Mouse (Mus musculus) intestine, embryonic 15.5 days (tissue): Measurements from ENCODE around the gene Actl10. TPM values are rescaled to one million over a fixed set of nuclear protein-coding genes. Genes with fewer than 3 reads are reported as not detected.

ENCODE experiments used
- ATAC-seq: fragments of 200-750 bp; cut with Nextera tagmentation; 2 replicates; pipeline ENCODE4 v1.8.0; 2017; ENCODE audit warnings: moderate TSS enrichment, moderate library complexity
- H3K27ac ChIP-seq: fragments of 300-500 bp; sonication (generic); 2 replicates; pipeline ENCODE4 v1.5.1; 2015; ENCODE audit warnings: mild to moderate bottlenecking, inconsistent platforms
- H3K27me3 ChIP-seq: fragments of 300-500 bp; sonication (generic); replicated peaks from 2 replicates; pipeline ENCODE4 v1.6.1; 2015; ENCODE audit warnings: inconsistent platforms
- H3K36me3 ChIP-seq: fragments of 300-500 bp; sonication (generic); 2 replicates; pipeline ENCODE4 v1.6.1; 2015; ENCODE audit warnings: inconsistent platforms
- H3K4me1 ChIP-seq: fragments of 300-500 bp; sonication (generic); replicated peaks from 2 replicates; pipeline ENCODE4 v1.6.1; 2015; ENCODE audit warnings: inconsistent platforms
- H3K4me2 ChIP-seq: fragments of 300-500 bp; sonication (generic); replicated peaks from 2 replicates; pipeline ENCODE4 v1.6.1; 2015; ENCODE audit warnings: mild to moderate bottlenecking, inconsistent platforms
- H3K4me3 ChIP-seq: fragments of 300-500 bp; sonication (generic); replicated peaks from 2 replicates; pipeline ENCODE4 v1.5.1; 2015; ENCODE audit warnings: inconsistent platforms
- H3K9ac ChIP-seq: fragments of 300-500 bp; sonication (generic); 2 replicates; pipeline ENCODE4 v1.6.1; 2015; ENCODE audit warnings: inconsistent platforms
- H3K9me3 ChIP-seq: fragments of 300-500 bp; sonication (generic); 2 replicates; pipeline ENCODE4 v1.6.1; 2016; ENCODE audit warnings: inconsistent platforms
- WGBS: fragments of 180-500 bp; shearing (Covaris S2); methylation state at CpG from one replicate; pipeline ENCODE4 v1.1.7; 2015; 5-methylcytosine and 5-hydroxymethylcytosine counted together
- polyA plus RNA-seq: library from polyadenylated mRNA; unstranded; fragments of >200 nt; fragmentation: Nextera tagmentation; extraction: Ambion mirVana; gene quantifications from 2 replicates; pipeline ENCODE4 v1.2.1, GENCODE M21; 2015

The Actl10 gene
- polyA plus RNA-seq, 1 experiment from 2014 or later, result 0.15 TPM

DNA sequence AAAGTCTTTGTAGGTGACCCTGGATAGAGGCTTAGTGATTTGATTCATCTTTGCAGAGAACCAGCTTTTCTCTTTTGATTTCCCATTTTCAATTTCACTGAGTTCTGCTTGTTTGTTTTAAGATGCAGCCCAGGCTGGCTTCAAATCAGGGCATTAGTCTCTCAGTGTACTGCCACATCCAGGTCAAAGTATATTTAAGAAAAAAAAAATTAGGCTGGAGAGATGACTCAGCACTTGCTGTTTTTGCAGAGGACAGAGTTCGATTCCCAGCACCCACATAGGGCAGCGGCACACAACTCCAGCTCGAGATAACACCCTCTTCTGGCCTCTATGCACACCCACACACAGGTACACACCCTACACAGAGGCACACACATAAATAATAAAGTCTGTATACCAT, 39.7 kb downstream of the Actl10 start:
- ATAC-seq, result no peak
- H3K27me3 ChIP-seq, result no peaks in the 10 kb centered on the region
- H3K4me1 ChIP-seq, result no peaks in the 10 kb centered on the region
- no peak overlapping the region for H3K4me2 ChIP-seq
- peaks cover 7% of the 10 kb centered on the region for H3K36me3 ChIP-seq
- 80% methylated on average over 3 of the region's 3 CpGs for WGBS
- no peaks in the 10 kb centered on the region for H3K9me3 ChIP-seq
- no peak overlapping the region for H3K27ac ChIP-seq
- no peak overlapping the region for H3K9ac ChIP-seq
- no peak overlapping the region for H3K4me3 ChIP-seq

DNA sequence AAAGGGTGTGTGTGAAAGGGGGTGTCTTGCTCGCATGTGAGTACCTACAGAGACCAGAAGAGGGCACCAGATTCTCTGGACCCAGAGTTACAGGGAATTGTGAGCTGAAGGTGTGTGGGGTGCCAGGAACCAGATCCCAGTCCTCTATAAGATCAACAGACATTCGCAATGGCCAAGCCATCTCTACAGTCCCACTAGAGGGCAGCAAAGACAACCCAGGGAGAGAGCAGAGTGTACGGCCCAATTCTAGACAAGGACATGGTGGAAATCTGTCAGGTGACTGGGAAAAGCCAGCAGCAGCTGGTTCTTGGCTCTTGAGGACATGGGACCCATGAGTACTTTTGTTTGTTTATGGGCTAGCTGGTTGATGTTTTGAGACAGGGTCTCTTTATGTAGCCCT, 41.4 kb downstream of the Actl10 start:
- Histone ChIP-seq H3K4me3 (no peak overlapping the region), H3K4me2 (no peak overlapping the region), H3K9ac (no peak overlapping the region), H3K27me3 (no peaks in the 10 kb centered on the region), H3K27ac (no peak overlapping the region), H3K36me3 (no peaks in the 10 kb centered on the region), H3K9me3 (no peaks in the 10 kb centered on the region), H3K4me1 (no peaks in the 10 kb centered on the region)
- ATAC-seq, result no peak
- WGBS, result 80% methylated on average over 3 of the region's 3 CpGs

DNA sequence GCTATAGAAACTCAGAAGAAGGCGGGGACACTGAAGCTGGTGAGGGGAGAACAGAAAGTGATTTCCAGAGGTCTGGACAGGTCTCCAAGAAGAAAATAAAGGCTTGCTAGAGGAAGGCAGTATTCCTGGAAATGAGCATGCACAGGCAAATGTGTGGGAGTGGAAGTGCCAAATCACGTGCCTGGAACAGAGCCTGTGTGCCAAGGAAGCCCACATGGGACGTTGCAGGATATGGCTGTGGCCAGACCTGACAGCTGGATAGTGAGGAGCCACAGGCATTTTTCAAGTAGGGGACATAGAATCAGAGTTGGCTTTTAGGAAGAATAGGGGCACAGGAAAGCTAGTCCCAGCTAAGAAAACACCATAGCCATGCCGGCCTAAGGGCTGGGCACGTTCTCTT, 44.2 kb downstream of the Actl10 start:
- H3K27ac ChIP-seq, result no peak overlapping the region
- no peak overlapping the region for H3K4me2 ChIP-seq
- no peak overlapping the region for H3K9ac ChIP-seq
- no peaks in the 10 kb centered on the region for H3K27me3 ChIP-seq
- H3K4me1 ChIP-seq, result no peaks in the 10 kb centered on the region
- no peaks in the 10 kb centered on the region for H3K9me3 ChIP-seq
- H3K36me3 ChIP-seq, result no peaks in the 10 kb centered on the region
- H3K4me3 ChIP-seq, result no peak overlapping the region
- ATAC-seq, result no peak
- 81% methylated on average over 5 of the region's 5 CpGs for WGBS

DNA sequence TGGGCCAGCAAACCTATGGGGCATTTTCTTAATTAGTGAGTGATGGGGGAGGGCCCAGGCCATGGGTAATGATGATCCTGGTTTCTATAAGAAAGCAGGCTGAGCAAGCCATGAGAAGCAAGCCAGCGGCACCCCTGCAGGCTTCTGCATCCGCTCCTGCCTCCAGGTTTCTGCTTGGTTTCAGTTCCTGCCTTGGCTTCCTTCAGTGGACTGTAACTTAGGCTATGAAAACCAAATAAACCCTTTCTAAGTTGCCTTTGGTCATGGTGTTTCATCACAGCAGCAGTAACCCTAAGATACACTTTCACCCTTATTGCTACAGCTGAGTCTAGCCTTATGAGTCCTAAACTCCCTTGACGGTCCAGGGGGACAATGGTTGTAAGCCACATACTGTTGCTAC, 45.8 kb downstream of the Actl10 start:
- H3K27me3 ChIP-seq, result no peaks in the 10 kb centered on the region
- no peak overlapping the region for H3K4me2 ChIP-seq
- no peak overlapping the region for H3K27ac ChIP-seq
- H3K9ac ChIP-seq, result no peak overlapping the region
- no peak for ATAC-seq
- no peaks in the 10 kb centered on the region for H3K36me3 ChIP-seq
- no peaks in the 10 kb centered on the region for H3K4me1 ChIP-seq
- WGBS, result 88% methylated on average over 3 of the region's 3 CpGs
- no peak overlapping the region for H3K4me3 ChIP-seq
- no peaks in the 10 kb centered on the region for H3K9me3 ChIP-seq

DNA sequence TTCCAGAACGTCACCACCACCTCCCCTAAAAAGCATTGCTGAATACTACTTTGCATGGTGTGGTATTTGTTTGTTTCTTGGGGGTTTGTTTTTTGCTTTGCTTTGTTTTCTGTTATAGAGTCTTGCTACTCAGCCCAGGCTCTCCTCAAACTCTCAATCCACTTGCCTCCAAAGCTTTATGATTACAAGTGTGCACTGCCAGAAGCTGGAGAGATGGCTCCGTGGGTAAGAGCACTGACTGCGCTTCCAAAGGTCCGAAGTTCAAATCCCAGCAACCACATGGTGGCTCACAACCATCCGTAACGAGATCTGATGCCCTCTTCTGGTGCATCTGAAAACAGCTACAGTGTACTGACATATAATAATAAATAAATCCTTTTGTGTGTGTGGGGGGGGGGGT, 49.0 kb downstream of the Actl10 start:
- Histone ChIP-seq H3K4me3 (no peak overlapping the region), H3K9ac (no peak overlapping the region), H3K36me3 (no peaks in the 10 kb centered on the region), H3K4me2 (no peak overlapping the region), H3K27me3 (no peaks in the 10 kb centered on the region), H3K4me1 (peaks cover 12% of the 10 kb centered on the region; the same call in 1 of the 2 replicates), H3K27ac (no peak overlapping the region), H3K9me3 (no peaks in the 10 kb centered on the region)
- WGBS, result 71% methylated on average over 6 of the region's 6 CpGs
- no peak for ATAC-seq

DNA sequence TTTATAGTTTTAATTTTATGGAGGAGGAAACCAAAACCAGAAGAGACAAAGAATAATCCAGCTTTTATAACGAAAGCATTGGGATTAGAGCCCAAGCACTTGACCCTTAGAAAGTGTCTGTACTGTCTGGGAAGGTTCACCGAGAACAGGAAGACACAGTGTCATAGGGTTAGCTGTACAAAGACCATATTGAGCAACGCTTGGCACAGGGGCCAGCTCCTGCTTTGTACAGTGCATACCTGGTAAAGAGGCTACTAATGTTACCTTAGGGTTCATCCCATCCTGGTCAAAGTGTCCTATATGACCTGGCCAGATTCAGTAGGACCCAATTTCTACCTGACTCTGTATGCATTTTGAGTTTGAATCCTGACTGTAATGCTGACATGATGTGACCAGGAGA, 49.7 kb downstream of the Actl10 start:
- Histone ChIP-seq H3K27ac (no peak overlapping the region), H3K27me3 (no peaks in the 10 kb centered on the region), H3K36me3 (no peaks in the 10 kb centered on the region), H3K9me3 (no peaks in the 10 kb centered on the region), H3K4me3 (no peak overlapping the region), H3K9ac (no peak overlapping the region), H3K4me1 (peaks cover 12% of the 10 kb centered on the region; the same call in 1 of the 2 replicates), H3K4me2 (no peak overlapping the region)
- WGBS, result 75% methylated on average over 3 of the region's 3 CpGs
- ATAC-seq, result no peak

Other genes with a start within 250 kb of the Actl10 start
- gene Bpifb9b, start 244.5 kb upstream of the Actl10 start, polyA plus RNA-seq, result not detected in 2 replicates
- gene Cdk5rap1, start 178.8 kb upstream of the Actl10 start, polyA plus RNA-seq, result 16.9 and 18.1 TPM in 2 replicates
- 4.6 and 5.0 TPM in 2 replicates for gene Snta1, start 143.7 kb upstream of the Actl10 start, polyA plus RNA-seq
- 25.4 and 26.3 TPM in 2 replicates for gene Cbfa2t2, start 115.3 kb upstream of the Actl10 start, polyA plus RNA-seq
- gene 1700003F12Rik, start 4.7 kb upstream of the Actl10 start, polyA plus RNA-seq, result 0.52 and 0.57 TPM in 2 replicates
- 1.2 TPM in 2 replicates for gene Necab3, start 7.1 kb downstream of the Actl10 start, polyA plus RNA-seq
- gene E2f1, start 18.1 kb downstream of the Actl10 start, polyA plus RNA-seq, result 16.7 and 18.7 TPM in 2 replicates
- 28.0 and 32.9 TPM in 2 replicates for gene Pxmp4, start 51.9 kb downstream of the Actl10 start, polyA plus RNA-seq
- gene Zfp341, start 61.5 kb downstream of the Actl10 start, polyA plus RNA-seq, result 0.69 and 1.0 TPM in 2 replicates
- not detected in 2 replicates for gene 4930519P11Rik, start 61.7 kb downstream of the Actl10 start, polyA plus RNA-seq
- gene Chmp4b, start 99.9 kb downstream of the Actl10 start, polyA plus RNA-seq, result 36.3 and 36.4 TPM in 2 replicates
- not detected in 2 replicates for gene Gm14214, start 218.3 kb downstream of the Actl10 start, polyA plus RNA-seq
- gene Raly, start 239.3 kb downstream of the Actl10 start, polyA plus RNA-seq, result 31.6 and 34.6 TPM in 2 replicates
- 0.63 and 0.73 TPM in 2 replicates for gene a, start 239.6 kb downstream of the Actl10 start, polyA plus RNA-seq